Mouse (Mus musculus) ES-Bruce4 (cell line): Measurements from ENCODE around the gene Lrrc49.

Source experiments
- CTCF ChIP-seq: IDR thresholded peaks from one replicate; pipeline ENCODE4 v1.8.1; 2011; ENCODE audit warnings: low read depth, low read length
- POLR2A ChIP-seq: IDR thresholded peaks from one replicate; pipeline ENCODE4 v1.8.1; 2011; ENCODE audit warnings: low read length; ENCODE audit not compliant: insufficient read depth

- TF ChIP-seq POLR2A = no peak
- TF ChIP-seq CTCF = no peak
These were observed 116.2 kb downstream of the Lrrc49 start for GRCm38 (mm10) chr9:60571725-60572124.
